Mouse (Mus musculus) erythroblast, embryonic 14.5 days (primary cell): ENCODE measurements around the gene Gm9844.

ENCODE experiments used
- GATA1 ChIP-seq: IDR thresholded peaks from 2 replicates; pipeline ENCODE4 v1.6.1; 2012; ENCODE audit warnings: low read length, inconsistent platforms, mixed read lengths
- TAL1 ChIP-seq: IDR thresholded peaks from 3 replicates; pipeline ENCODE4 v1.6.1; 2012; ENCODE audit warnings: low read length, inconsistent platforms, mixed read lengths

GRCm38 (mm10) chr7:24906551-24906950, 44.5 kb downstream of the Gm9844 start:
- TF ChIP-seq TAL1, result no peak
- no peak for TF ChIP-seq GATA1
